Mouse (Mus musculus) retina, adult 2 months (tissue): Measurements from ENCODE around the gene Abhd16a.

Experiments
- DNase-seq: peaks from one replicate; pipeline ENCODE4 v3.0.0-alpha.2; 2012; ENCODE audit warnings: low read depth, low spot score

Abhd16a gene

GRCm38 (mm10) chr17:35141971-35142370 lies 52.9 kb downstream of the Abhd16a start:
- no peak for DNase-seq

- DNase-seq = no peak
Measured at GRCm38 (mm10) chr17:35146139-35146538, 57.1 kb downstream of the Abhd16a start.

GRCm38 (mm10) chr17:35147348-35147747 lies 58.3 kb downstream of the Abhd16a start:
- DNase-seq = no peak

GRCm38 (mm10) chr17:35147922-35148639 lies 59.0 kb downstream of the Abhd16a start:
- no peak for DNase-seq

GRCm38 (mm10) chr17:35152121-35152520 lies 63.1 kb downstream of the Abhd16a start:
- DNase-seq = no peak
